In genomic region chr2:25365091-25365761, GRCm38 (mm10) we compare ENCODE assay signal across 7 mouse cellular contexts. TPM values are rescaled to one million over a fixed set of nuclear protein-coding genes. Genes with fewer than 3 reads are reported as not detected.
DNase-seq lines count a peak whose midpoint lies in the region; ATAC-seq lines count a peak whose summit lies in the region.

TSS of gene Uap1l1 (minus strand) at chr2:25365682.

- peak within 1 kb of the TSS; percentile 65 for H3K27ac ChIP-seq in embryonic facial prominence, embryonic 10.5 days (replicated peaks)
- H3K27ac ChIP-seq in limb, embryonic 15.5 days: peak within 1 kb of the TSS; percentile 59; the same call in 1 of the 2 replicates
- H3K27ac ChIP-seq in midbrain, embryonic 16.5 days (ENCODE audit: low read length): no peak within 1 kb of the TSS

- H3K9ac ChIP-seq in limb, embryonic 15.5 days: peak within 1 kb of the TSS; percentile 67
- peak within 1 kb of the TSS; percentile 71 for H3K9ac ChIP-seq in midbrain, embryonic 16.5 days (ENCODE audit: low read depth, low read length)

- peak; percentile 71 for ATAC-seq in limb, embryonic 15.5 days (ENCODE audit: insufficient number of reproducible peaks, low FRiP score, low TSS enrichment, low read depth)
- peak; percentile 73 for ATAC-seq in midbrain, embryonic 16.5 days

- H3K27me3 ChIP-seq in embryonic facial prominence, embryonic 10.5 days (replicated peaks; ENCODE audit: low read depth, poor library complexity, severe bottlenecking): peaks cover 61% of the 10 kb centered on the region
- peaks cover 23% of the 10 kb centered on the region for H3K27me3 ChIP-seq in limb, embryonic 15.5 days
- H3K27me3 ChIP-seq in midbrain, embryonic 16.5 days (ENCODE audit: control insufficient read depth, insufficient read depth, low read depth, low read length): peaks cover 23% of the 10 kb centered on the region

- H3K4me2 ChIP-seq in limb, embryonic 15.5 days: peak within 1 kb of the TSS; percentile 97
- H3K4me2 ChIP-seq in midbrain, embryonic 16.5 days (ENCODE audit: low read length): peak within 1 kb of the TSS; percentile 96

- peak within 1 kb of the TSS; percentile 74 for H3K4me3 ChIP-seq in embryonic facial prominence, embryonic 10.5 days
- peak within 1 kb of the TSS; percentile 63 for H3K4me3 ChIP-seq in limb, embryonic 15.5 days
- peak within 1 kb of the TSS; percentile 52 for H3K4me3 ChIP-seq in midbrain, embryonic 16.5 days (ENCODE audit: low read depth, low read length)

- H3K9me3 ChIP-seq in embryonic facial prominence, embryonic 10.5 days: no peaks in the 10 kb centered on the region
- no peaks in the 10 kb centered on the region for H3K9me3 ChIP-seq in limb, embryonic 15.5 days
- H3K9me3 ChIP-seq in midbrain, embryonic 16.5 days (replicated peaks; ENCODE audit: control insufficient read depth, low read length, poor library complexity, severe bottlenecking): no peaks in the 10 kb centered on the region

- peak; percentile 89 for DNase-seq in adrenal gland, adult 2 months
- peak; percentile 83 for DNase-seq in embryonic facial prominence, embryonic 10.5 days (ENCODE audit: low spot score)
- peak; percentile 78 for DNase-seq in heart, adult 8-10 months (ENCODE audit: low spot score)
- peak; percentile 84 to 85 for DNase-seq in kidney, adult 8-10 months
- DNase-seq in spleen, adult 18-20 months: peak; percentile 71

- H3K36me3 ChIP-seq in embryonic facial prominence, embryonic 10.5 days (replicated peaks): no peaks in the 10 kb centered on the region
- 0 out of 2 replicates have a peak, but pooled peaks cover 4% of the 10 kb centered on the region for H3K36me3 ChIP-seq in limb, embryonic 15.5 days
- H3K36me3 ChIP-seq in midbrain, embryonic 16.5 days (ENCODE audit: control insufficient read depth, insufficient read depth, low read length): no peaks in the 10 kb centered on the region

- H3K4me1 ChIP-seq in embryonic facial prominence, embryonic 10.5 days: peaks cover 12% of the 10 kb centered on the region
- H3K4me1 ChIP-seq in limb, embryonic 15.5 days: peaks cover 3% of the 10 kb centered on the region
- 0 out of 2 replicates have a peak, but pooled peaks cover 8% of the 10 kb centered on the region for H3K4me1 ChIP-seq in midbrain, embryonic 16.5 days (ENCODE audit: control insufficient read depth, insufficient read depth, low read length)

- under 1% methylated on average over 54 of the region's 54 CpGs for WGBS in embryonic facial prominence, embryonic 10.5 days
- under 1% methylated on average over 54 of the region's 54 CpGs for WGBS in limb, embryonic 15.5 days
- WGBS in midbrain, embryonic 16.5 days: under 1% methylated on average over 54 of the region's 54 CpGs

RNA-seq across cellular contexts. Expression of gene Uap1l1, which starts in this region (rescaled TPM):
- total RNA-seq in adrenal gland, adult 2 months (2021): 10 to 100 TPM; 15.0 to 22.7 TPM
- polyA plus RNA-seq in adrenal gland, adult 2 months (2012; rRNA removed): 28.4 and 41.5 TPM in 2 replicates
- polyA plus RNA-seq in embryonic facial prominence, embryonic 10.5 days (2016; fragmentation: Nextera tagmentation; extraction: Ambion mirVana): 8.5 and 11.4 TPM in 2 replicates
- total RNA-seq in heart, adult 8-10 months (2022): 10 to 100 TPM in 1 of 4 experiments, 1 to 10 TPM in 3; 8.9 to 10.7 (median 9.5) TPM
- polyA plus RNA-seq in limb, embryonic 15.5 days (2015; fragmentation: Nextera tagmentation; extraction: Ambion mirVana): 16.9 and 23.6 TPM in 2 replicates
- polyA plus RNA-seq in midbrain, embryonic 16.5 days (2015; fragmentation: Nextera tagmentation; extraction: Ambion mirVana): 4.6 and 5.2 TPM in 2 replicates
